Mouse (Mus musculus) left cerebral cortex, adult 6 months (tissue): ENCODE results near the gene Ms4a12. TPM values are rescaled to one million over a fixed set of nuclear protein-coding genes. Genes with fewer than 3 reads are reported as not detected.

ENCODE experiments used
- long read RNA-seq, 2 experiments: library from polyadenylated mRNA; unstranded; transcript quantifications; one replicate each; pipeline ENCODE4 v2.0.0; 2019 to 2020
- polyA plus RNA-seq: library from polyadenylated mRNA; unstranded; fragments of <200 nt; fragmentation: Nextera tagmentation; gene quantifications from 2 replicates; pipeline ENCODE4 v1.2.3, GENCODE M21; 2021

The Ms4a12 gene
- not detected in 2 replicates for polyA plus RNA-seq
- long read RNA-seq, experiment 1 = 0 reads
- long read RNA-seq, experiment 2 = 0 reads

GRCm38 (mm10) chr19:11232348-11232747 is at the start of gene Ms4a12:
Gene Ms4a12, minus strand, starts transcription at chr19:11232448.

GRCm38 (mm10) chr19:11266052-11266845 is 34.0 kb upstream of the Ms4a12 start, which contains the start of gene Ms4a1:
Gene Ms4a1, minus strand, starts transcription at chr19:11266241.

DNA sequence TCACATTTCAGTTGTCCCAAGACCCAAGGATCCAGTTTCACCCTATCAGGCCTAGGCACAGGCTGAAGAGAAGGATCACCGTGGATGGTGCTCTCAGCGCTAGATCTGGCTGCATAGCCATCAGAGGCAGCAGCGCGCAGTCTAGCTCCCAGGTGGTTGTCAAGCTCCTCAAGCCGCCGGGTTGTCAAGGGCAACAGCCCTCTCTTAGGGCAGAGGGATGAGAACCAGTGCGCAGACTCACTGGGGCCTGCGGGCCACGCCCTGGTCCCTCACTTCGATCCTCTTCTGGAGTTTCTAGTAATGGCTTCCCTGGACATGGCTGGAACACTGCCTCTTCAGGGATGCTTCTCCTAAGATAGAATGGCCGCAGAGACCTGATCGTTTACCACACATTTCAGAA is 35.7 kb downstream of the Ms4a12 start, which contains the start of gene Ms4a13:
Gene Ms4a13, minus strand, starts transcription at position 192 of the 400 bp plus-strand sequence.

GRCm38 (mm10) chr19:11165172-11165571 is 67.1 kb downstream of the Ms4a12 start, which contains the start of gene 1700025F22Rik:
Gene 1700025F22Rik, minus strand, starts transcription at chr19:11165320.

Other genes starting within 250 kb of the Ms4a12 start
- gene Ms4a15, start 239.2 kb downstream of the Ms4a12 start, polyA plus RNA-seq = not detected in 2 replicates
- gene Ms4a18, start 214.4 kb downstream of the Ms4a12 start, polyA plus RNA-seq = not detected in 2 replicates
- gene Ms4a8a, start 151.3 kb downstream of the Ms4a12 start, polyA plus RNA-seq = not detected in 2 replicates
- gene 1700017D01Rik, start 101.6 kb downstream of the Ms4a12 start, polyA plus RNA-seq = not detected in 2 replicates
- not detected in 2 replicates for gene 1700025F22Rik, start 67.1 kb downstream of the Ms4a12 start, polyA plus RNA-seq
- gene Ms4a13, start 35.7 kb downstream of the Ms4a12 start, polyA plus RNA-seq = not detected in 2 replicates
- gene Ms4a1, start 33.8 kb upstream of the Ms4a12 start, polyA plus RNA-seq = not detected in 2 replicates
- gene Ms4a5, start 51.4 kb upstream of the Ms4a12 start, polyA plus RNA-seq = not detected in 2 replicates
- gene Ms4a14, start 82.0 kb upstream of the Ms4a12 start, polyA plus RNA-seq = not detected in 2 replicates
- gene Ms4a7, start 103.7 kb upstream of the Ms4a12 start, polyA plus RNA-seq = 1.0 and 1.7 TPM in 2 replicates
- gene Ms4a4a, start 143.1 kb upstream of the Ms4a12 start, polyA plus RNA-seq = 0.26 and 0.46 TPM in 2 replicates
- gene Ms4a4c, start 172.3 kb upstream of the Ms4a12 start, polyA plus RNA-seq = 0.06 TPM in 1 of 2 replicates, not detected in the other
- gene Ms4a4b, start 211.1 kb upstream of the Ms4a12 start, polyA plus RNA-seq = not detected in 2 replicates
- gene Ms4a6c, start 236.9 kb upstream of the Ms4a12 start, polyA plus RNA-seq = 0.59 and 0.72 TPM in 2 replicates